Mouse (Mus musculus) R1 (cell line): ENCODE measurements at regions not wholly inside any gene's neighbourhood (a gene's known extent, or its start where the extent isn't known, plus 50 kb on each side); places are given as distances from the start of the nearest gene placed in this dataset.

Experiments used
- DNase-seq: peaks from one replicate; pipeline ENCODE4 v3.0.0-alpha.2; 2018; ENCODE audit warnings: low read depth, low spot score

- DNase-seq = peak; percentile 21
Measured at GRCm38 (mm10) chr7:59080109-59080508, 148.4 kb upstream of the Ube3a start.
